In genomic region chr10:86302318-86302648, GRCm38 (mm10) we compare ENCODE assay signal across 8 mouse cellular contexts. TPM values are rescaled to one million over a fixed set of nuclear protein-coding genes. Genes with fewer than 3 reads are reported as not detected.
DNase-seq lines count a peak whose midpoint lies in the region; ATAC-seq and TF ChIP-seq lines count a peak whose summit lies in the region.

No protein-coding gene starts in this region.

- no peaks in the 10 kb centered on the region for H3K9me3 ChIP-seq in forebrain, postnatal 0 days (ENCODE audit: low read length)
- no peaks in the 10 kb centered on the region for H3K9me3 ChIP-seq in liver, postnatal 0 days (ENCODE audit: low read length)

- DNase-seq in gastrocnemius, adult 2 months = no peak
- DNase-seq in gastrocnemius, adult 18-20 months (ENCODE audit: low spot score) = no peak
- peak; percentile 33 for DNase-seq in 3T3-L1 (ENCODE audit: low read depth, low spot score)
- no peak for DNase-seq in forebrain, postnatal 0 days
- DNase-seq in liver, postnatal 0 days = no peak
- no peak for DNase-seq in thymus, postnatal 25 days
- DNase-seq in right cerebral cortex, postnatal 14 days = no peak

- no peaks in the 10 kb centered on the region for H3K27me3 ChIP-seq in forebrain, postnatal 0 days (ENCODE audit: insufficient read depth, low read length)
- peaks cover 24% of the 10 kb centered on the region for H3K27me3 ChIP-seq in liver, postnatal 0 days (ENCODE audit: insufficient read depth, low read length)

- no peak for ATAC-seq in forebrain, postnatal 0 days
- no peak for ATAC-seq in liver, postnatal 0 days
- ATAC-seq in CD4-positive, CD25-positive, alpha-beta regulatory T cell, adult 4 months = no peak

- H3K27ac ChIP-seq in gastrocnemius, adult 2 months = peak overlapping the region; percentile 96
- peak overlapping the region; percentile 24; the same call in 1 of the 2 replicates for H3K27ac ChIP-seq in forebrain, postnatal 0 days (ENCODE audit: low read depth, low read length)
- no peak overlapping the region for H3K27ac ChIP-seq in liver, postnatal 0 days (ENCODE audit: low read depth)

- peak overlapping the region; percentile 98 for H3K4me2 ChIP-seq in forebrain, postnatal 0 days (ENCODE audit: low read depth)
- H3K4me2 ChIP-seq in liver, postnatal 0 days (ENCODE audit: low read depth, low read length) = peak overlapping the region; percentile 78

- 0 out of 2 replicates have a peak overlapping the region, but pooled peaks have one; percentile 15 for H3K9ac ChIP-seq in forebrain, postnatal 0 days
- H3K9ac ChIP-seq in liver, postnatal 0 days (replicated peaks) = no peak overlapping the region

- peaks cover 16% of the 10 kb centered on the region for H3K4me1 ChIP-seq in forebrain, postnatal 0 days (ENCODE audit: insufficient read depth)
- peaks cover 16% of the 10 kb centered on the region for H3K4me1 ChIP-seq in liver, postnatal 0 days (ENCODE audit: insufficient read depth)

- no peak for TF ChIP-seq CTCF in gastrocnemius, adult 2 months (IDR thresholded peaks at IDR 0.05)
- no peak for TF ChIP-seq CTCF in forebrain, postnatal 0 days (IDR thresholded peaks at IDR 0.05; ENCODE audit: low read depth)
- TF ChIP-seq CTCF in liver, postnatal 0 days (IDR thresholded peaks at IDR 0.05; ENCODE audit: low read depth) = no peak

- intact Hi-C loops in gastrocnemius, adult 2 months (cut with DNase I) = loop anchor here (1.0 to 2.0 kb wide), 2 partner anchors 39 to 150 kb away; no protein-coding TSS in a partner anchor

- TF ChIP-seq EP300 in liver, postnatal 0 days (IDR thresholded peaks at IDR 0.05; ENCODE audit: low read depth) = no peak

- H3K36me3 ChIP-seq in forebrain, postnatal 0 days (ENCODE audit: insufficient read depth) = no peaks in the 10 kb centered on the region
- no peaks in the 10 kb centered on the region for H3K36me3 ChIP-seq in liver, postnatal 0 days (replicated peaks; ENCODE audit: insufficient read depth, low read length)

- 59% methylated on average over 4 of the region's 4 CpGs for WGBS in forebrain, postnatal 0 days
- WGBS in liver, postnatal 0 days (ENCODE audit: insufficient replicate concordance) = 52% methylated on average over 4 of the region's 4 CpGs

- H3K4me3 ChIP-seq in gastrocnemius, adult 2 months = peak overlapping the region; percentile 89
- H3K4me3 ChIP-seq in forebrain, postnatal 0 days (ENCODE audit: low read depth, low read length) = peak overlapping the region; percentile 52
- H3K4me3 ChIP-seq in liver, postnatal 0 days (ENCODE audit: low read depth, low read length) = peak overlapping the region; percentile 53; the same call in 1 of the 2 replicates

RNA-seq across cellular contexts. Expression of gene Timp3, which starts 2.1 kb away (rescaled TPM):
- total RNA-seq in gastrocnemius, adult 2 months (2021) = 10 to 100 TPM; 71.5 to 81.6 TPM
- 10 to 100 TPM; 59.2 to 63.2 TPM for total RNA-seq in gastrocnemius, adult 18-20 months (2021)
- total RNA-seq in forebrain, postnatal 0 days (2014; rRNA removed) = 33.5 and 62.9 TPM in 2 replicates
- 17.2 and 33.6 TPM in 2 replicates for polyA plus RNA-seq in forebrain, postnatal 0 days (2015; fragmentation: Nextera tagmentation; extraction: Ambion mirVana)
- polyA plus RNA-seq in liver, postnatal 0 days (2015; fragmentation: Nextera tagmentation; extraction: Ambion mirVana) = 6.4 and 7.9 TPM in 2 replicates
- not detected for polyA plus RNA-seq in CD4-positive, CD25-positive, alpha-beta regulatory T cell, adult 4 months (2017; shearing (Covaris generic))
